Mouse (Mus musculus) thymus, adult 2 months (tissue): Measurements from ENCODE around the gene Rbfox3. TPM values are rescaled to one million over a fixed set of nuclear protein-coding genes. Genes with fewer than 3 reads are reported as not detected.

ENCODE experiments used
- DNase-seq: peaks from one replicate; pipeline ENCODE4 v3.0.0; 2021
- H3K27ac ChIP-seq: fragments of 200-500 bp; 2 replicates; pipeline ENCODE4 v1.5.1; 2012; ENCODE audit warnings: low read length, control low read depth; ENCODE audit not compliant: control insufficient read depth, insufficient read depth
- H3K27me3 ChIP-seq: fragments of 200-500 bp; 2 replicates; pipeline ENCODE4 v1.6.1; 2012; ENCODE audit warnings: mild to moderate bottlenecking, low read length, moderate library complexity, mixed read lengths; ENCODE audit not compliant: control insufficient read depth, insufficient read depth
- H3K36me3 ChIP-seq: fragments of 200-500 bp; 2 replicates; pipeline ENCODE4 v1.6.1; 2012; ENCODE audit warnings: mild to moderate bottlenecking, low read length, moderate library complexity; ENCODE audit not compliant: control insufficient read depth, insufficient read depth
- H3K4me1 ChIP-seq: fragments of 200-500 bp; replicated peaks from 2 replicates; pipeline ENCODE4 v1.6.1; 2012; ENCODE audit warnings: low read length; ENCODE audit not compliant: control insufficient read depth, insufficient read depth
- H3K4me3 ChIP-seq: fragments of 200-500 bp; 2 replicates; pipeline ENCODE4 v1.5.1; 2012; ENCODE audit warnings: mild to moderate bottlenecking, low read length, control low read depth, moderate library complexity; ENCODE audit not compliant: control insufficient read depth, insufficient read depth
- CTCF ChIP-seq: fragments of 200-500 bp; IDR thresholded peaks from 2 replicates; pipeline ENCODE4 v1.5.1; 2012; ENCODE audit warnings: mild to moderate bottlenecking, control low read depth, low read length, moderate library complexity, borderline replicate concordance; ENCODE audit not compliant: control insufficient read depth, poor library complexity, insufficient read depth; ENCODE audit errors: extremely low read depth
- POLR2A ChIP-seq: fragments of 200-500 bp; IDR thresholded peaks from 2 replicates; pipeline ENCODE4 v1.6.1; 2012; ENCODE audit warnings: mild to moderate bottlenecking, low read length, control low read depth, moderate library complexity; ENCODE audit not compliant: control insufficient read depth, poor library complexity, insufficient read depth; ENCODE audit errors: extremely low read depth
- WGBS: fragments of 180-500 bp; shearing (Covaris S2); methylation state at CpG from one replicate; pipeline ENCODE4 v1.1.7; 2018; 5-methylcytosine and 5-hydroxymethylcytosine counted together
- polyA plus RNA-seq: library from polyadenylated mRNA; depleted of rRNA; stranded (reverse); fragments of >200 nt; gene quantifications from 2 replicates; pipeline ENCODE4 v1.2.3, GENCODE M21; 2012

The Rbfox3 gene
- polyA plus RNA-seq, 1 experiment = 0.50 TPM

DNA sequence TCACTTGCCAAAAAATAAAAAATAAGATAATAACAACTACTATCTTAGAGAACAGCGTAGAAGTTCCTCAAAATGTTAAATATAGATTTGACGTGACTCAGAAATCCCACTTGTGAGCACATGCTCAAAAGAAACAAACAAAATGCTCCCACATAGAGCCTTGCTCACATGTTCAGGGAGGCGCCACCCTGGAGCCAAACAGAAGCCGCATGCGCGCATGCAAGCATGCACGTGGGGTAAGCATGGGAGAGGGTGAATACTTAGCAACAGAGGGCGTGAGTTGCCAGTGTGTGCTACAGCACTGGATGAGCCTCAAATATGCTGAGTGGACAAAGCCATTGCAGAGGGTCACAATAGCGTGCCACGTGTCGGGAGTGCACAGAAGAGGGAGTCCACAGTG, 454.5 kb downstream of the Rbfox3 start:
- H3K4me3 ChIP-seq = no peak overlapping the region
- no peaks in the 10 kb centered on the region for H3K36me3 ChIP-seq
- WGBS = 85% methylated on average over 11 of the region's 11 CpGs
- H3K27me3 ChIP-seq = no peaks in the 10 kb centered on the region
- DNase-seq = no peak
- H3K4me1 ChIP-seq = peaks cover 38% of the 10 kb centered on the region
- TF ChIP-seq CTCF (no peak), POLR2A (no peak)
- H3K27ac ChIP-seq = no peak overlapping the region

DNA sequence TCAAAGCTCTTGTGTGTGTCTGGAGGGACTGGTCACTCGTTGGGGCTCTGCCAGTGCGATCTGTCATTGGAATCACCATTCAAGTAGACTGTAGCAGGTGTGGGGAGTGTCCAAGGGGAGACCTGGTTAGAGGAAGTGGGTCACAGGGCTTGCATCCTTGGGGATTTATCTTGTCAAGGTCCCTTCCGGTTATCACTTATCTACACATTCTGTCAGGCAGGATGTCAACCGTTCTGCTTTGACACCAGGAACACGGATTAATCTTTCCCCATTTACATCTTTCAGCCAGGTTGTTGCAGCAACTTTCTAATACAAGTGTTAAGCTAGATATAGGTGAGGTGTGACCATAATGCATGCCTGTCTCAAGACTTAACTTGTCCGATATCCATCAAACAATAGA, 455.6 kb downstream of the Rbfox3 start:
- H3K36me3 ChIP-seq = no peaks in the 10 kb centered on the region
- 90% methylated on average over 6 of the region's 6 CpGs for WGBS
- DNase-seq = no peak
- no peaks in the 10 kb centered on the region for H3K27me3 ChIP-seq
- peaks cover 30% of the 10 kb centered on the region for H3K4me1 ChIP-seq
- TF ChIP-seq POLR2A (no peak), CTCF (no peak)
- no peak overlapping the region for H3K4me3 ChIP-seq
- H3K27ac ChIP-seq = no peak overlapping the region

DNA sequence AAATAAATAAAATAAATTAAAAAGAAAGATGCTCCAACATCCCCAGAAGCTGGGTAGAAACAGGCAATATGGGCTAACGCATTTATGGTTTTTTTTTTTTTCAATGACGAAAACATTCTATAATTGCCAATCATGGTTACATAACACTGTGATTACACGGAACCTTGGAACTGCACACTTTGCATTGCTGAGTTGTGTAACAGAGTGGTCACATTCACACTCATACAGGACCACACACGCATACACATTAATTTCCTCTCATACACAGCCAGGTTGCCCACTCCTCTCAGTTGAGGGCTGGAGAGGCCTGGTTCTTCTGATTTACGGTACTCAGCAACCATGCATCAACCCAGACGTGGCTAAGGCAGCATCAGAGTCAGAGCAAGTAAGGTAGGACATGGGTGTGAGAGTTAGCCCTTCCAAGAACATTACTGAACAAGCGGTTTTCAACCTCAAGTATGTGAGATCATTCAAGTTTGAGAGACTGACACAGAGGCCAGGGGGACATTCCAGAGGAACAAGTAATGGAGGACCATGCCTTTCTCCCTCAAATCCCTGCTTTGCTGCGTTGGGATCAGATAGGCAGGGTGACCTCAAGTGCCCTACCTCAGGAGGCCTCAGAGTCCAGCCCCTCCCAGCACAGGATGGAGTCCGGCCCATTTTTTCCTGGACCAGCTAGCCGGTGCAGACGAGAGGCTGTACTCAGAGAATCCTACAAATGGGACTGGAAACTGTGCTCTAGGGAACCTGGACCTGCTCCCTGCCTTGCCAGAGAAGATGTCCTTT, 457.3 kb downstream of the Rbfox3 start:
- no peak overlapping the region for H3K27ac ChIP-seq
- no peak for DNase-seq
- whole genome bisulfite sequencing = 97% methylated on average over 11 of the region's 11 CpGs
- TF ChIP-seq POLR2A = no peak
- no peak for TF ChIP-seq CTCF
- no peaks in the 10 kb centered on the region for H3K27me3 ChIP-seq
- no peak overlapping the region for H3K4me3 ChIP-seq
- H3K4me1 ChIP-seq = peaks cover 22% of the 10 kb centered on the region
- no peaks in the 10 kb centered on the region for H3K36me3 ChIP-seq

DNA sequence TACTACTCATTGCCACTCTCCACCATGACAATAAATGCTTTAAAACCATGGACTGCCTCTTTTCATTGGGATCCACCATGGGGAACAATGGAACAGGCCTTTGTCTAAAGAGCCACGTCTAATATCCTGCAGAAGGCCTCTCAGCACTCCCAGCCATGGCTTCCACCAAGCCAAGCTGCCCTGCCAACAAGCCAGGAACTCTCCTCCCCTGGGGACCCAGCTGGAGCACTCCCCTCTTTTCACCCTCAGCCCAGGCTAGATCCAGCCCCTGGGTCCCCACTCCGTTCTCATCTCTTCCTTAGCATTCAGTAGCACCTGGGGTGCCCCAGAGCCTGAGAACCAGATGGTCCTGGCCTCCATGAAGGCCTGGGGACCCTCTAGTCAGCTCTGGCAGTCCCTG, 458.4 kb downstream of the Rbfox3 start:
- Histone ChIP-seq H3K36me3 (no peaks in the 10 kb centered on the region), H3K27ac (no peak overlapping the region), H3K4me1 (peaks cover 15% of the 10 kb centered on the region), H3K27me3 (no peaks in the 10 kb centered on the region), H3K4me3 (no peak overlapping the region)
- DNase-seq = no peak
- WGBS = 84% methylated on average over 2 of the region's 2 CpGs
- TF ChIP-seq POLR2A = no peak

DNA sequence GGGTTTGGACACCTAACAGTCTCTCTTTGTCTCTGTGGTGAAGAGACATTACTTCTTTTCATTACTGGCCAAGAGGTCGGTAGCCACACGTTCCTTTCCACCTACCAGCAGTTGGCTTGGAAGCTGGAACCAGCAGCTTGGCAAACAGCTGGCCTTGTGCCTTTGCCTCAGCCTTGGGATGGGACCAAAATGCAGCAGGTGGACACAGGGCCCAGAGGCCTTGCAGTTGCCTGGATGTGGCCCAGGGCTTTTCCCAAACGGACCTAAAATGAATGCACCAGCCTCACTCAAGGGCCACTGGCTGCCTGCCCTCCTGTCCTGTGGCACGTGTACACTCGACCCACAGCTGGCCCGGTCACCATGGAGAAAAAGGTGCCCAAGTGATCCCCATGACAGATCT, 460.2 kb downstream of the Rbfox3 start:
- H3K36me3 ChIP-seq = no peaks in the 10 kb centered on the region
- no peak for TF ChIP-seq CTCF
- H3K4me1 ChIP-seq = no peaks in the 10 kb centered on the region; the same call in 1 of the 2 replicates
- no peak for DNase-seq
- H3K27ac ChIP-seq = no peak overlapping the region
- no peak overlapping the region for H3K4me3 ChIP-seq
- no peaks in the 10 kb centered on the region for H3K27me3 ChIP-seq
- 91% methylated on average over 6 of the region's 6 CpGs for WGBS

DNA sequence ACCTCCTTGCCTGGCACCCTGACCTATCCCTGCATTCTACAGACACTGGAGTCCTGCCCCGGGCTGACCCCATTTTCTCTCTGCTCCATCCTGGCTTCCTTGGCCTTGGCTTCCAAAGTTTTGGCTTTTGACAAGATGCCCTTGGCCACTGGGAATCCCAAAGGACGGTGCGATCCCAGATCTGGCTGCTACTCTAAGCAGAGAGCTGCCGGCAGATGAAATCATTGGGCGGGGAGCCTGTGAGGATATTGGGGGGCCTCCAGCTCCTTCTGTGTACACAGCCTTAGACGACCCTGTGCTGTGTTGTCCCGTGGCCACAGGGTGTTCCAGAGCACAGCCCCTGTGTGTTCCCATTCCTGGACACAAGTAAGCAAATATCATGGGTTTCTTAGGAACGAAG, 463.0 kb downstream of the Rbfox3 start:
- TF ChIP-seq POLR2A (no peak), CTCF (no peak)
- Histone ChIP-seq H3K36me3 (no peaks in the 10 kb centered on the region), H3K4me1 (no peaks in the 10 kb centered on the region), H3K4me3 (no peak overlapping the region), H3K27ac (no peak overlapping the region), H3K27me3 (no peaks in the 10 kb centered on the region)
- WGBS = 93% methylated on average over 8 of the region's 8 CpGs
- DNase-seq = no peak

DNA sequence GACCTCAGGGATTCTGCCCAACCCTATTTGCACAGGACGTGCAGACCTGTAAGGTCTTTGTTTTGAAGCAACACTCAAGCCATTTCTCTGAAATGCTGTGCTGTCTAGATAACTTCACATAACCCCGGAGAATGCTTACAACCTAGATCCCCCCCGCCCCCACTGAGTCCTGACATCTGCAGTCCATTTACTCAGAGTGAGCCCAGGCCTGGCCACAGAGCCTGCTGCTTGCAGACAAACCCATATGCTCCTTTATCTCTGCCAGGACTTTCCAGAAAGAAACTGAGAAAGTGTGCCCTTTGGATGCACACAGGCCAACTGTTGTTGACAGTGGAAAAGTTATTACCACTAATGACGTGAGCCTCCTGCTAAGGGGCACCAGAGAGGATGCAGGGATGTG, 464.1 kb downstream of the Rbfox3 start:
- Histone ChIP-seq H3K4me1 (no peaks in the 10 kb centered on the region), H3K36me3 (no peaks in the 10 kb centered on the region), H3K27me3 (no peaks in the 10 kb centered on the region), H3K4me3 (no peak overlapping the region), H3K27ac (no peak overlapping the region)
- no peak for DNase-seq
- TF ChIP-seq POLR2A = no peak
- TF ChIP-seq CTCF = no peak
- 95% methylated on average over 4 of the region's 4 CpGs for WGBS
